Mouse (Mus musculus) embryonic facial prominence, embryonic 11.5 days (tissue): Measurements from ENCODE around the gene Emsy. TPM values are rescaled to one million over a fixed set of nuclear protein-coding genes. Genes with fewer than 3 reads are reported as not detected.

Experiments
- ATAC-seq: fragments of 200-750 bp; cut with Nextera tagmentation; replicated peaks from 2 replicates; pipeline ENCODE4 v1.8.0; 2017; ENCODE audit warnings: low read depth; ENCODE audit not compliant: insufficient number of reproducible peaks, low FRiP score, low TSS enrichment
- DNase-seq: peaks from one replicate; pipeline ENCODE4 v3.0.0-alpha.2; 2015; ENCODE audit warnings: low spot score
- H3K27ac ChIP-seq: fragments of 300-500 bp; sonication (generic); replicated peaks from 2 replicates; pipeline ENCODE4 v1.5.1; 2014; ENCODE audit warnings: mild to moderate bottlenecking, low read depth, low read length, control low read depth
- H3K27me3 ChIP-seq: fragments of 300-500 bp; sonication (generic); 2 replicates; pipeline ENCODE4 v1.6.1; 2014; ENCODE audit warnings: mild to moderate bottlenecking, low read length, moderate library complexity, mixed read lengths; ENCODE audit not compliant: control insufficient read depth, insufficient read depth
- H3K36me3 ChIP-seq: fragments of 300-500 bp; sonication (generic); replicated peaks from 2 replicates; pipeline ENCODE4 v1.6.1; 2014; ENCODE audit warnings: low read depth, mild to moderate bottlenecking, low read length, moderate library complexity, mixed read lengths; ENCODE audit not compliant: control insufficient read depth, insufficient read depth
- H3K4me1 ChIP-seq: fragments of 300-500 bp; sonication (generic); 2 replicates; pipeline ENCODE4 v1.6.1; 2014; ENCODE audit warnings: low read length, mixed read lengths; ENCODE audit not compliant: control insufficient read depth, insufficient read depth
- H3K4me2 ChIP-seq: fragments of 300-500 bp; sonication (generic); 2 replicates; pipeline ENCODE4 v1.6.1; 2014; ENCODE audit warnings: low read depth, mild to moderate bottlenecking, control low read depth, low read length, moderate library complexity
- H3K4me3 ChIP-seq: fragments of 300-500 bp; sonication (generic); 2 replicates; pipeline ENCODE4 v1.5.1; 2014; ENCODE audit warnings: low read depth, low read length, control low read depth
- H3K9ac ChIP-seq: fragments of 300-500 bp; sonication (generic); replicated peaks from 2 replicates; pipeline ENCODE4 v1.6.1; 2014; ENCODE audit warnings: mild to moderate bottlenecking, control low read depth, low read length
- H3K9me3 ChIP-seq: fragments of 300-500 bp; sonication (generic); replicated peaks from 2 replicates; pipeline ENCODE4 v1.6.1; 2016; ENCODE audit warnings: mild to moderate bottlenecking, low read length, inconsistent platforms, mixed read lengths; ENCODE audit not compliant: control insufficient read depth
- WGBS: fragments of 180-500 bp; shearing (Covaris S2); extraction: QIAGEN DNeasy Blood & Tissue Kit; methylation state at CpG from one replicate; pipeline ENCODE4 v1.1.7; 2014; 5-methylcytosine and 5-hydroxymethylcytosine counted together
- polyA plus RNA-seq: library from polyadenylated mRNA; unstranded; fragments of >200 nt; fragmentation: Nextera tagmentation; extraction: Ambion mirVana; gene quantifications from 2 replicates; pipeline ENCODE4 v1.2.1, GENCODE M21; 2014

Emsy gene
- polyA plus RNA-seq, 1 experiment from 2014 or later, result 65.1 TPM

DNA sequence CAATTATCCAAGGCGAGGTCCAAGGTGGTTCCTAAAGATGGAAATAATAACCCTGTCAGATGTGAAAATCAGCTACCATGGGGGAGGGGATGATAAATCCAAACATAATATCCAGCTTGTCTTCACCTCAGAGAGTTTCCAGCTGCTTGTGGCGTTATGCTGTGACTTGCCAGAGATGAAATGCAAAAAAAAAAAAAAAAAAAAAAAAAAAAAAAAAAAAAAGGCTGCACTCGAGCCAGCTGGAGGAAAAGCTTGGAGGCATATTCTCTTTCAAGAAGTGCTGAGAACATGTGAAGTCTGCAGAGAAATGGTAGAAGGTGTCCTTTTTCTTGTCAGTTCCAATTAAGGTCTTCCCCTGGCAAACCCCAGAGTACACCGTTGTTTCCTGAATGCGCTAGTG lies 8.6 kb upstream of the Emsy start:
- H3K36me3 ChIP-seq, result no peaks in the 10 kb centered on the region
- WGBS, result 38% methylated on average over 5 of the region's 5 CpGs
- no peak overlapping the region for H3K27ac ChIP-seq
- H3K27me3 ChIP-seq, result no peaks in the 10 kb centered on the region
- DNase-seq (peak; percentile 40), ATAC-seq (no peak)
- H3K9ac ChIP-seq, result no peak overlapping the region
- no peak overlapping the region for H3K4me3 ChIP-seq
- H3K4me1 ChIP-seq, result no peaks in the 10 kb centered on the region
- no peaks in the 10 kb centered on the region for H3K9me3 ChIP-seq
- no peak overlapping the region for H3K4me2 ChIP-seq

DNA sequence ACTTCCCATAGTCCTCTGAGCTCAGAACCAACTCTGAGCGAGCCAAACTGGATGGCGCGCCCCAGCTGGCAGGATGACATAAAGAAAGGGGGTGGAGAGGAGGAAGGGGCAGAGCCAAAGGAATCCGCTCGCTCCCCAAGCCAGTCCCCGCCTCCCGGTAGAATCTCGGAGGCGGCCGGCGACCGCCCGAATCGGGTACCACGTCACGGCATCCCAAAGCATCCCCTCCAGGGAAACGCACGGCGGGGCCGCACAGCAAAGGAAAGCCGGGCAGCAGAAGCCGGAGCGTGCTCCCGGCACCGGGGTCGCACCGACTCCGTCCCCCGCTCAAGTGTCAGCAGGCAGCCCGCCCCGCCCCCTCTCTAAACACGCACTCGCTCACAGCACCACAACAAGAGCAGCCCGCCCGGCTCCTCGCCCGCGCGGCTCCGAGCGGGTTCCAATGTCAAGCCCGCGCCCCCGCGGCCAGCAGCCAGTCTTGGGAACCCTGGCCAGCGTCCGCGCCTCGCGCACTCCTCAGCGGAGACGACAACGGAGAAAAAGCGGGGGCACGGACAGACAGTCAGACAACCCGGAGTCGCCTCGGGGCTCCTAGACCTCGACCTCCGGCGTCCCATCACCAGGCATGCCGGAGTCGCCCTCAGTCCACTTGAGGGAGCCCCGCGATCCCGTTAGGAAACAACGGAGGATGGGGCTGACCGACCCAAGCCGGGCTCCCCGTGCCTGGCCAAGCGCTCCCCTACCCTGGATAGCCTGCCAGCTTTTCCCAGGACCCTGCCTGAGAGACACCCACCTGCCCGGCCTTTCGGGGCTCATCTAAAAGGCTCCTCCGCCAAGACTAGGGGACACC lies 677 bp downstream of the Emsy start:
- Histone ChIP-seq H3K9ac (peak overlapping the region; percentile 78), H3K27me3 (no peaks in the 10 kb centered on the region), H3K27ac (peak overlapping the region; percentile 91), H3K9me3 (no peaks in the 10 kb centered on the region), H3K4me1 (no peaks in the 10 kb centered on the region), H3K36me3 (no peaks in the 10 kb centered on the region), H3K4me3 (peak overlapping the region; percentile 89), H3K4me2 (peak overlapping the region; percentile 30)
- WGBS, result under 1% methylated on average over 71 of the region's 74 CpGs
- ATAC-seq, result peak; percentile 60
- peak; percentile 86 for DNase-seq

GRCm38 (mm10) chr7:98651651-98652050 lies 4.9 kb downstream of the Emsy start:
- Histone ChIP-seq H3K9me3 (no peaks in the 10 kb centered on the region), H3K36me3 (no peaks in the 10 kb centered on the region), H3K27me3 (no peaks in the 10 kb centered on the region), H3K4me2 (no peak overlapping the region), H3K4me1 (no peaks in the 10 kb centered on the region), H3K4me3 (no peak overlapping the region), H3K27ac (no peak overlapping the region), H3K9ac (no peak overlapping the region)
- 84% methylated on average over 2 of the region's 2 CpGs for WGBS
- ATAC-seq, result no peak
- no peak for DNase-seq

DNA sequence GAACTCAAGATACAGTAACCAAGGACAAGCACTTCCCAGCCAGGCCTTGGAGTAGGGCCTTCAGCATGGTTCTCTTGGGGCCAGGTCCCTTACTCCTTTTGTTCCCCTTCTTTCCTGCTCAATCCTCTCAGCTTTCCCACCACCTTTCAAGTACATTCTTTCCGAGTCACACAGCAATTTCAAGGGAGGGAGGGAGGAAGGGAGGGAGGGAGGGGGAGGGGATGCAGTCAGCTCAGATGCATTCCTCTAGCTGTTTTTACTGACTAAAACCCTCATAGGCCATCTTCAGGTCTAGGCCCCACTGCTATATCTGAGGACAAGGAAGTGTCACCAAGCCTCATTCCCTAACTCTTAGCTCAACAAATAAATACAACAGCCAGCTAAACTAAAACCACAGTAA lies 12.3 kb downstream of the Emsy start:
- no peaks in the 10 kb centered on the region for H3K4me1 ChIP-seq
- ATAC-seq (no peak), DNase-seq (peak; percentile 44)
- WGBS, result 8% methylated on average over 1 of the region's 1 CpGs
- no peak overlapping the region for H3K27ac ChIP-seq
- H3K36me3 ChIP-seq, result peaks cover 2% of the 10 kb centered on the region; the same call in 1 of the 2 replicates
- no peaks in the 10 kb centered on the region for H3K9me3 ChIP-seq
- no peak overlapping the region for H3K9ac ChIP-seq
- no peaks in the 10 kb centered on the region for H3K27me3 ChIP-seq
- H3K4me3 ChIP-seq, result no peak overlapping the region
- H3K4me2 ChIP-seq, result no peak overlapping the region

DNA sequence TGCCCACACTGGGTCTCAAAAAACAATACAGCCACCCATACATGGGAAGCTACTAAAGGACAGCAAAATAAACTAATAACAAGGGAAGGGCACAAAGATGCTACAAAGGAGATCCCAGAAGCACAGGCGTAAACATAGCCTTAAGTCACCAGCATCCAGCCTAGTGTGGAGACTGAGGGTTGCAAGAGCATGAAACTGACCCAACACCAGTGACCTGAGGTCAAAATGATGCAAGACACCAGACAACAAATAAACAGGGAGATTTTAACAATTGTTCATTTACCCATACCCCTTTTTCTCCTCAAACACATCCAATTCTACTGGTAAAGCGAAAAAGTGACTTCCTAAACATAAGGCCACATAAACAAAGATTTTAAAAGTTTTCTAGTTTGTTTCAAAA lies 20.0 kb downstream of the Emsy start:
- DNase-seq (no peak), ATAC-seq (no peak)
- Histone ChIP-seq H3K27ac (no peak overlapping the region), H3K4me3 (no peak overlapping the region), H3K27me3 (no peaks in the 10 kb centered on the region), H3K36me3 (no peaks in the 10 kb centered on the region), H3K4me2 (no peak overlapping the region), H3K9me3 (no peaks in the 10 kb centered on the region), H3K9ac (no peak overlapping the region), H3K4me1 (no peaks in the 10 kb centered on the region)
- WGBS, result 90% methylated on average over 2 of the region's 2 CpGs

DNA sequence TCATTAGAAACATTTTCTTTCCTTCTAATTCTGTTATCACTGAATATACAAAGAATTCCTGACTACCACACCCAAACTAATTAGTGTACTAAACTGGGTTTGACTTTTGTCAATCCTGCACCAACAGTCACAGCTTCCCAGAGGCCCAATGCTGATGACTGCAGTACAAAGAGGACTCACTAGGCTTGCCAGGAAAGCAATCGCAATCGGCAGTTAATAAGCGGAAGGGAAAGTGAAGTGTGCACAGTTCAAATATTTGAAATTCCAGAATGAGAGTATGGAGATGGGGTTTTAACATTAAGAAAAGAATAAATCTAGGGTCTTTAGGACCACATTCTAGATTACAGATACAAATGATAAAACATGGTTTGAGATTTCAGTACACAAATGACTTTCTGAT lies 23.6 kb downstream of the Emsy start:
- 70% methylated on average over 3 of the region's 3 CpGs for WGBS

GRCm38 (mm10) chr7:98629947-98630346 lies 26.6 kb downstream of the Emsy start:
- H3K27ac ChIP-seq, result no peak overlapping the region
- H3K27me3 ChIP-seq, result no peaks in the 10 kb centered on the region
- no peaks in the 10 kb centered on the region; the same call in none of the 2 replicates for H3K36me3 ChIP-seq
- H3K9ac ChIP-seq, result no peak overlapping the region
- DNase-seq, result no peak
- H3K4me2 ChIP-seq, result no peak overlapping the region
- WGBS, result 91% methylated on average over 7 of the region's 7 CpGs
- no peak for ATAC-seq
- no peak overlapping the region for H3K4me3 ChIP-seq
- no peaks in the 10 kb centered on the region for H3K4me1 ChIP-seq
- no peaks in the 10 kb centered on the region for H3K9me3 ChIP-seq

More for the DNA sequence above, 23.6 kb downstream of the Emsy start:
- Histone ChIP-seq H3K27ac (no peak overlapping the region), H3K9ac (no peak overlapping the region), H3K9me3 (no peaks in the 10 kb centered on the region), H3K27me3 (no peaks in the 10 kb centered on the region), H3K4me2 (no peak overlapping the region), H3K4me1 (no peaks in the 10 kb centered on the region), H3K36me3 (no peaks in the 10 kb centered on the region), H3K4me3 (no peak overlapping the region)
- ATAC-seq (no peak), DNase-seq (no peak)

GRCm38 (mm10) chr7:98617739-98618138 lies 38.8 kb downstream of the Emsy start:
- DNase-seq (no peak), ATAC-seq (no peak)
- H3K27me3 ChIP-seq, result no peaks in the 10 kb centered on the region
- H3K9me3 ChIP-seq, result no peaks in the 10 kb centered on the region
- 91% methylated on average over 2 of the region's 2 CpGs for WGBS
- no peak overlapping the region for H3K27ac ChIP-seq
- no peak overlapping the region for H3K4me3 ChIP-seq
- no peak overlapping the region for H3K9ac ChIP-seq
- H3K36me3 ChIP-seq, result no peaks in the 10 kb centered on the region; the same call in 1 of the 2 replicates
- no peaks in the 10 kb centered on the region for H3K4me1 ChIP-seq
- H3K4me2 ChIP-seq, result no peak overlapping the region
